Comparison of ENCODE assay signal across 29 mouse cellular contexts in the genomic region with DNA sequence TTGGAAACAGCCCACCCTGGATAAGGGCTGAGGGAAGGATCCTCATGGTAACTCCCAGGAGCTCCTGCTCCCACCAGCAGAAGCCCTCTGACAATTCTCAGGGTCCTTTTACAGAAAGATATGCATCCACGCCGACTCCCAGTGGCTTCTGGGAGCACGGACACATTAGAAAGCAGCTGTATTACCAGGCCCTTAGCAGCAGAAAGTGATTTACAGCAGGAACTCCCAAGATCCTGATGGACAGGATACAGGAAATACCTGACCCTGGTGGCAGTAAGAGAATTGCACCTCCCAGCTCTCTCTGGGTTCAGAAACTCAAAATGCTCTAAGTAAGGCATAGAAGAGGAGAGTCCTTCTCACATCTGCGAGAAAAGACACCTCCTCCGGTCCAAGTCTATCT. TPM values are rescaled to one million over a fixed set of nuclear protein-coding genes. Genes with fewer than 3 reads are reported as not detected.
"Had no signal": no experiment of that assay in that cellular context is flagged by ENCODE, and none has a peak within 500 bp of the region (broad histone marks: within the 10 kb centered on the region; RNA-seq: fewer than 3 reads in every experiment).

No protein-coding gene starts in this region.

- H3K4me2 ChIP-seq: limb, embryonic 12.5 days; limb, embryonic 15.5 days; liver, embryonic 11.5 days; lung, embryonic 15.5 days; midbrain, embryonic 12.5 days; neural tube, embryonic 13.5 days had no signal

- H3K4me3 ChIP-seq: limb, embryonic 12.5 days; limb, embryonic 15.5 days; lung, embryonic 15.5 days; midbrain, embryonic 12.5 days; myocyte; neural tube, embryonic 13.5 days had no signal

- H3K4me1 ChIP-seq: midbrain, embryonic 12.5 days; neural tube, embryonic 13.5 days had no signal

- H3K9me3 ChIP-seq: limb, embryonic 12.5 days; limb, embryonic 15.5 days; lung, embryonic 15.5 days; midbrain, embryonic 12.5 days; neural tube, embryonic 13.5 days had no signal

- DNase-seq: kidney, adult 18-20 months; kidney, postnatal 14 days; left cerebral cortex, postnatal 4 days; liver, postnatal 0 days; lung, postnatal 14 days; lung, postnatal 4 days; retina, postnatal 1 day; right cerebral cortex, postnatal 25 days; spleen, adult 18-20 months; thymus, adult 18-20 months; thymus, postnatal 36 days had no signal

- H3K9ac ChIP-seq: limb, embryonic 12.5 days; limb, embryonic 15.5 days; liver, embryonic 14.5 days; liver, postnatal 0 days; lung, embryonic 15.5 days; midbrain, embryonic 12.5 days; neural tube, embryonic 13.5 days had no signal

- ATAC-seq: intestine, embryonic 16.5 days; liver, postnatal 0 days; midbrain, embryonic 16.5 days had no signal

- H3K36me3 ChIP-seq: midbrain, embryonic 12.5 days; neural tube, embryonic 13.5 days had no signal

- H3K27me3 ChIP-seq: limb, embryonic 12.5 days; limb, embryonic 15.5 days; lung, embryonic 15.5 days; midbrain, embryonic 12.5 days; neural tube, embryonic 13.5 days had no signal

- H3K27ac ChIP-seq: limb, embryonic 12.5 days; limb, embryonic 15.5 days; liver, embryonic 14.5 days; lung, embryonic 15.5 days; midbrain, embryonic 12.5 days; neural tube, embryonic 13.5 days had no signal

RNA-seq across cellular contexts. Expression of gene Adamts9, which starts 15.0 kb away (rescaled TPM):
- total RNA-seq: megakaryocyte progenitor cell, adult 5-6 weeks; megakaryocyte-erythroid progenitor cell, adult 5-6 weeks; neutrophil, adult 5-6 weeks had no signal

RNA-seq across cellular contexts. Expression of gene Gm15737, which starts 59.1 kb away (rescaled TPM):
- total RNA-seq: layer of hippocampus, adult 8-10 months; layer of hippocampus, postnatal 10 days; left cerebral cortex, postnatal 14 days; left cerebral cortex, postnatal 4 days; megakaryocyte progenitor cell, adult 5-6 weeks; megakaryocyte-erythroid progenitor cell, adult 5-6 weeks; monocyte, adult 5-6 weeks; neutrophil, adult 5-6 weeks had no signal
- polyA plus RNA-seq: intestine, embryonic 16.5 days; liver, embryonic 11.5 days; liver, embryonic 14.5 days; liver, postnatal 0 days; midbrain, embryonic 12.5 days; midbrain, embryonic 16.5 days; myocyte; neural tube, embryonic 13.5 days; testis, adult 2 months had no signal
